In genomic region chr1:71614545-71615246, GRCm38 (mm10) we compare ENCODE assay signal across 9 mouse cellular contexts. TPM values are rescaled to one million over a fixed set of nuclear protein-coding genes. Genes with fewer than 3 reads are reported as not detected.
DNase-seq lines count a peak whose midpoint lies in the region; ATAC-seq lines count a peak whose summit lies in the region.
"Had no signal": no experiment of that assay in that cellular context is flagged by ENCODE, and none has a peak within 500 bp of the region (broad histone marks: within the 10 kb centered on the region; RNA-seq: fewer than 3 reads in every experiment).

No protein-coding gene starts in this region.

- H3K4me3 ChIP-seq in hindbrain, embryonic 14.5 days (replicated peaks; ENCODE audit: low read length) = no peak overlapping the region
- no peak overlapping the region for H3K4me3 ChIP-seq in midbrain, embryonic 15.5 days
- H3K4me3 ChIP-seq: intestine, embryonic 15.5 days; liver, embryonic 13.5 days had no signal

- H3K9me3 ChIP-seq in hindbrain, embryonic 14.5 days (ENCODE audit: control insufficient read depth, low read length) = no peaks in the 10 kb centered on the region
- H3K9me3 ChIP-seq in midbrain, embryonic 15.5 days = no peaks in the 10 kb centered on the region
- H3K9me3 ChIP-seq: intestine, embryonic 15.5 days; liver, embryonic 13.5 days had no signal

- peak overlapping the region; percentile 26; the same call in 1 of the 2 replicates for H3K9ac ChIP-seq in hindbrain, embryonic 14.5 days
- H3K9ac ChIP-seq in midbrain, embryonic 15.5 days = no peak overlapping the region
- H3K9ac ChIP-seq: intestine, embryonic 15.5 days; liver, embryonic 13.5 days had no signal

- DNase-seq in brain, adult 2 months (ENCODE audit: low read depth, low spot score) = peak; percentile 21
- peak; percentile 61 for DNase-seq in embryo, embryonic 11 days
- peak; percentile 60 for DNase-seq in hindbrain, embryonic 14.5 days (ENCODE audit: low spot score)
- DNase-seq in lung, postnatal 36 days = no peak
- DNase-seq in liver = no peak
- no peak for DNase-seq in ovary, postnatal 10 days (ENCODE audit: low spot score)
- DNase-seq: liver, embryonic 13.5 days had no signal

- H3K27me3 ChIP-seq in hindbrain, embryonic 14.5 days (ENCODE audit: control insufficient read depth, insufficient read depth, low read length) = no peaks in the 10 kb centered on the region
- no peaks in the 10 kb centered on the region; the same call in 1 of the 2 replicates for H3K27me3 ChIP-seq in midbrain, embryonic 15.5 days (replicated peaks)
- H3K27me3 ChIP-seq: intestine, embryonic 15.5 days; liver, embryonic 13.5 days had no signal

- WGBS in hindbrain, embryonic 14.5 days = 10% methylated on average over 8 of the region's 8 CpGs
- 16% methylated on average over 8 of the region's 8 CpGs for WGBS in midbrain, embryonic 15.5 days

- peak overlapping the region; percentile 71 for H3K27ac ChIP-seq in hindbrain, embryonic 14.5 days
- H3K27ac ChIP-seq in midbrain, embryonic 15.5 days = peak overlapping the region; percentile 68
- H3K27ac ChIP-seq: intestine, embryonic 15.5 days; liver, embryonic 13.5 days had no signal

- H3K36me3 ChIP-seq in hindbrain, embryonic 14.5 days (replicated peaks; ENCODE audit: control insufficient read depth, insufficient read depth) = peaks cover 20% of the 10 kb centered on the region; the same call in 1 of the 2 replicates
- no peaks in the 10 kb centered on the region for H3K36me3 ChIP-seq in midbrain, embryonic 15.5 days (replicated peaks)

- H3K4me2 ChIP-seq in hindbrain, embryonic 14.5 days (replicated peaks) = peak overlapping the region; percentile 22; the same call in 1 of the 2 replicates
- H3K4me2 ChIP-seq in midbrain, embryonic 15.5 days = peak overlapping the region; percentile 17
- H3K4me2 ChIP-seq: intestine, embryonic 15.5 days; liver, embryonic 13.5 days had no signal

- peak; percentile 93 for ATAC-seq in hindbrain, embryonic 14.5 days (ENCODE audit: low FRiP score)
- ATAC-seq in midbrain, embryonic 15.5 days (replicated peaks) = peak; percentile 96
- ATAC-seq: intestine, embryonic 15.5 days had no signal

- peaks cover 16% of the 10 kb centered on the region for H3K4me1 ChIP-seq in hindbrain, embryonic 14.5 days (replicated peaks; ENCODE audit: control insufficient read depth, insufficient read depth, low read length)
- H3K4me1 ChIP-seq in midbrain, embryonic 15.5 days = peaks cover 17% of the 10 kb centered on the region
- H3K4me1 ChIP-seq: intestine, embryonic 15.5 days; liver, embryonic 13.5 days had no signal

RNA-seq across cellular contexts. Expression of gene Fn1, which starts 38.3 kb away (rescaled TPM):
- polyA plus RNA-seq in hindbrain, embryonic 14.5 days (2014; fragmentation: Nextera tagmentation; extraction: Ambion mirVana) = 33.6 and 39.5 TPM in 2 replicates
- 38.3 and 41.2 TPM in 2 replicates for polyA plus RNA-seq in midbrain, embryonic 15.5 days (2015; fragmentation: Nextera tagmentation; extraction: Ambion mirVana)

RNA-seq across cellular contexts. Expression of gene Atic, which starts 57.7 kb away (rescaled TPM):
- polyA plus RNA-seq in hindbrain, embryonic 14.5 days (2014; fragmentation: Nextera tagmentation; extraction: Ambion mirVana) = 33.1 and 37.9 TPM in 2 replicates
- polyA plus RNA-seq in midbrain, embryonic 15.5 days (2015; fragmentation: Nextera tagmentation; extraction: Ambion mirVana) = 28.7 and 29.4 TPM in 2 replicates

Comparison
In these comparisons a context has a peak if more than half of its experiments do, and no peak if none do; other contexts are left out.
1. DNase-seq: peak in brain, adult 2 months (single experiment), embryo, embryonic 11 days (single experiment) and hindbrain, embryonic 14.5 days (single experiment); none in lung, postnatal 36 days (single experiment), liver (single experiment) and ovary, postnatal 10 days (single experiment).